Mouse (Mus musculus): ENCODE measurements around the gene Amn.

Amn gene

DNA sequence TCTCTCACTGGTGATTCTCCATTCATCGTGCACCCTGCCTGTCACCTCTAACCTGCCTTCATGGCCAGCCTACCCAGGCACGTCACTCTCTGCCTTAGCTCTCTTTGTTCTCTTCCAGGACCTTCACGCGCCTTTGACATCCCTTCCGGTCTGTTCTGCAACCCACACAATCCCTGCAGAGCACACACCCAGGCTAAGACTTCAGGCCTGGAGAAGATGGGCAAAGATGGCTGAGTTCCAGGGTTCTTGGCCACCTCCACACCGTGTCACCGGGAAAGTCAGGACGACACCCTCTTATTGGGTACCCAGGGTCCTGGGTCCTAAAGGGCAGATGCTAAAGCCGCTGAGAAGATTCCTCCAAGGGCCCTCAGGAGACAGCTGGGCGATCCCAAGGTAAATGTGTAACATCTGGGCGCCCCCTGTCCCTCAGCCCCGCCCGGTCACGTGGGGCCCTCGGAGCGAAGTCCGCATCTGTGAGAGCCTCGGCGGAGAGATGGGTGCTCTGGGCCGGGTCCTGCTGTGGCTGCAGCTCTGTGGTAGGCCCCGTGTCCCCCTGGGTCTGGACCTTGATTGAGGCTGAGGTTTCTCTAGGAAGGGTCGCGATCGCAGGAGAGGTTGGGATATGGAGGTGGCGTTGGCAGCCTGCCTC is at the start of gene Amn:
TSS of gene Amn (plus strand) at position 467 of the 649 bp plus-strand sequence.
- DNase-seq = no peak

DNA sequence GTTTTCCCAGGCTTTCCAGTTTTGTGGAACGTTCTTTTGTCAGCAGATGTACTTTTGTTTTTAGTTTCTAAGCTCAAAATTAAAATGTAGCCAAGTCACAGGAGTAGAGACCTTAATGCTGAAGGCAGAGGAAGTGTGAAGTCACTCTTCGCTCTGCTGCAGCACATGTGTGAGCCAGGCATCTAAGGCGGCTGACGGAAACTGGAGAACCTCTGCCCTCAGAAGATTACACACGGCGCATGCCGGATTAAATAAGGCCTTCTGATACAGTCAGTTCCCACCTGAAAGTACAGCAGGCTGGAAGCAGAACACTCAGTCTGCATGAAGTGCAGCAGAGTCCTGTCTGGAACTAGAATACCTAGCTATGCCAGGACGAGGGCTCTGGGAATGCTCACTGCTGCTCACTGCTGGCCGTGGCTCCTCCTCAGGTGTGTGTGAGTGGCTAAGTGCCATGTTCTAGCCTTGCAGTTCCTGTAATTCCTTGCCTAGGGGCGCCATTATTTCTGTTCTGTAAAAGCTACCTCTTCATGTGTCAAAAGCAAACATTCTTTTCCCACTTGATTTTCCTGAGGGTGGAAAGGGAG is 45.6 kb upstream of the Amn start:
- no peak for DNase-seq

DNA sequence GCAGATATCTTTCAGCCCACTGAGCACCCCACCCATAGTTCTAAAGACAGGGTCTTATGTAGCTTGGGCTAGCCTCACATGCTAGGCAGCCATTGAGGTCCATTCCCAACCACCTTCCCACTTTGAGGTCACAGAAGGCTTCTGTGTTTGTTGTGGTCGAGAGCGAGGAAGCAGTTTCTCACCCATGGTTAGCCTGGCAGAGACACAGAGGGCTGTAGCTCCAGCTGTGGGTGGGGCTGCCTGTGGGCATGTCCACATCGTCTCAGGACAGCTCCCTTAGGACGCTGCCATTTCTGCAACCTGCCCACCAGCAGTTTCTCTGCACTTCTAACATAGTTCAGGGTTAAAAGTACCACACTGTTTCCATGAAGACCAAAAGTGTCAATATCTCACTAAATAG is 43.5 kb upstream of the Amn start:
- DNase-seq = no peak

DNA sequence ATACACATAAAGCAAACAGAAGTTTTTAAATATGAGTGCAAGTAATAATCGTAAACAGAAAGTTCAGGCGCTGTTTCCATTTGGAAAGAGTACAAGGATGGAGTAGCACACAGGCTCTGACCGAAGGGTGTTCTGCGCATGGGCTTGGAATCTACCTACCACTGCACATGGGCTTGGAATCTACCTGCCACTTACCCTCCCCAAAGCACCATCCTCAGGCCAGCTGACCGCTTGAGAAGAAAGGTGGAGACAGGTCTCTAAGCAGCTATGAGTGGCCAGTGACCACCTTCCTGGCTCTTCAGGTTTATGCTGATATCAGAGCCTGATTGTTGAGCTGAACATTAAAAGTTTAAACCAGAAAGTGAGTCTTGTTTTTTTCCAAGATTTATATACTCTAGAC is 42.4 kb upstream of the Amn start:
- no peak for DNase-seq

DNA sequence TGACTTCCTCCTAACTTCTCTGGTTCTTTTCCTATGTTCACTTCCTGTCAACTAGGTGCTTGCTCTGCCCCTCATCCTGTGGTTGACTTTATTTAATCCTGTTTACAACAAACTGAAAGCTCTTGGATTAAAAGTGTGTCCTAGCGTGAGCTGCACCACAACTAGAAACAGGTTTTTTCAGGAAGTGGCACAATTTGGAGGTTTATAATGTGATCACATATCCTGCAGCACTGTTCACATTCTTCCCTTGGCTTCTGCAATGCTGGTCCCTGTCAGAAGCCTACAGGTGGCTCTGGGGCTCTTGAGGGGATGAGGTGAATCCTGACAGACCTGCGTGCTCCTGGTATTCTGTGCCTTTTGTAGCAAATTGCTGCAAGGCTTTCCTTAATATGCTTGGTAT is 40.1 kb upstream of the Amn start:
- no peak for DNase-seq

DNA sequence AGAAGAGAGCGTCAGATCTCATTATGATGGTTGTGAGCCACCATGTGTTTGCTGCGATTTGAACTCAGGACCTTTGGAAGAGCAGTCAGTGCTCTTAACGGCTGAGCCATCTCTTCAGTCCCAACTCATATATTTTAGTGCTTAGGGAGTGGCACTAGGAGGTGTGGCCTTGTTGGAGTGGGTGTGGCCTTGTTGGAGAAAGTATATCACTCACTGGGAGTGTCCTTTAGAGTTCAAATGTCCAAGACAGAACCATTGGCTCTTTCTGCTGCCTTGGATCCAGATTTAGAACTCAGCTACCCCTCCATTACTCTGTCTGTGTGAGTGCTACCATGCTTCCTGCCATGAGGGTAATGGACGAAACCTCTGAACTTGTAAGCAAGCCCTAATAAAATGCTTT is 37.1 kb upstream of the Amn start:
- DNase-seq = no peak

DNA sequence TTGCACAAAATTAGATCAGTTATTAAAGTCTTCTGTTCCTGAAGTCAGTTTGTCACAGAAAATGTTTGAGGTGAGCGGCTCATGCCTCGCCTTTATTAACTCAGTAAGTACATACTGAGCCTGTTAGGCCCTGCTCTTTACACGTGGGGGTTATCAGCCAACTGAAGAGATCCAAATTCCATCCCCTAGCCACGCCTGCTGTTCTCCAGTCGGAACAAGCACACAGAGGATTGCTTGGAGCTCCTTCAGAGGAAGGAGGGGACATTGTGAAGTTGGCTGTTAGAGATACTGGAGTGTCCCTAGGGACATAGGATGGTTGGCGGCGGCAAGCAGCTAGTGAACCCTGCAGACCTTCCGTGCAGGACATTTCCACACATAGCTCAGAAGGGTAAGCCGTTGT is 36.5 kb upstream of the Amn start:
- DNase-seq = no peak

DNA sequence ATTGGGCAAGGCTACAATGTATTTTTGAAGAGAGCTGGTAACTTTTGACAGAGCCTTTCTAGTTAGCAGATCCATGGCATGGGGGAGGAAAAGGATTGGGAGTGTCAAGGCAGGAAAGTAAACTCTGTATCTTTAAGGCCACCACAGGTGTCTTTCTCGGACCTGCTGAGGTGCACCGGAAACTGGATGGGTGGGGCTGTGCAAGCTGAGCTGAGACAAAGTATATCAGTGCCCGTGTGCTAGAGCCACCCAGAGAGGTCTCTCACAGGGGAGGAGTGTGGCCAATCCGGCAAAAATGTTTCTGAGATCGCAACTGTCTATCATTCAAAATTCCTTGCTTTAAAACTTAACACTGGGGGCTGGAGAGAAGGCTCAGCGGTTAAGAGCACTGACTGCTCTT is 35.3 kb upstream of the Amn start:
- no peak for DNase-seq

DNA sequence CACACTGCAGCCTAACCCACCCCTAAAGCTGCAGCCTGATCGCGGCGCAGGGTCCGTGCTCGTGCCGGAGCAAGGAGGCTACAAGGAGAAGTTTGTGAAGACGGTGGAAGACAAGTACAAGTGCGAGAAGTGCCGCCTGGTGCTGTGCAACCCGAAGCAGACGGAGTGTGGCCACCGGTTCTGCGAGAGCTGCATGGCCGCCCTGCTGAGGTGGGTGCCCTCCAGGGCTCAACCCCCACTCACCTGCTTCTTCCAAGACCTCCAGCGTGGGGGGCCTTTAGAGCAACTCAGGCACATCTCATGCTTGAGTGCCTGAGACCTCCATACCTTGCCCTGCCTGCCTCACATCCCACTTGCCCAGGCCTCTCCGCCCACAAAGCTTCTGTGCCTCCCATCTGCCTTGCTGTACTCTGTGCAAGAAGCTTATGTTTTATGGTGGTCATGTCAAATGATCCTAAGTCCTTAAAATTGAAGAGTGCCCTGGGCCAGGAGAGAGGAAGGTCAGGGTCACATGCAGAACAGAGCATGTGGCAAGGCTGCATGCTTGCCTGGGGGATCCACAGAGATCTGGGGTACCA is 33.2 kb upstream of the Amn start:
- no peak for DNase-seq

DNA sequence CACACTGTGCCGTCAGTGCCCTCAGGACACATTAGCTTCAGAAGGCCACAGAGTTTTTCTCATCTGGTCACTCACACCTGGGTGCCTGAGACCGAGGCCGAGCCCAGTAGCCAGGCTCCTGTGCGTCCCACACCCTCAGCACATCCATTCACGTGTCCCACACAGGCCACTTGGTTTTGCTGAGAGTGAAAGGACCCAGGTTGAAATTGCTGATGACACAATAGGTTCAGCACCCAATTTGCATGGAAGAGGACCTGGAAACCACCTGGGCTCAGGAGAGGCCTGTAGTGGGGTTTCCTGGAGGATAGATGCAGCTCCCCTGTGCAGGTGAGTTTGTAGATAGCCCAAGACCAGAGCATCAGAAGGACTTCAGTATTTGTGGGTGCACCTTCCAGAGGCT is 32.5 kb upstream of the Amn start:
- DNase-seq = no peak

DNA sequence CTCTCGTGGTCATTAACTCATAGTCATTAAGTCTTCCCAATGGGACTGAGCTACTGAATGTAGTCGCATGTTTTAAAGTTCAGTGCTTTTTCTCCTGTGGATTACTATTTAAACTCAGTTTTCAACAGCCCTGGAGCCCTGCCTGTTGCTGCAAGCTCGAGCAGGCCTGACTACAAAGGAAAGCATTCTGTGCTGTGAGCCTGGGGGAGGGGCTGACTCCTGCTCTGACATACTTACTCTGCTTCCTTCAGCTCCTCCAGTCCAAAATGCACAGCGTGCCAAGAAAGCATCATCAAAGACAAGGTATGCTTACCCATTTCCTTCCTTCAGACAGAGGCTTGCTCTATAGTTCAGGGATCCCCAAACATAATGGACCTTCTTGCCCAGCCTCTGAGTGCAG is 32.1 kb upstream of the Amn start:
- no peak for DNase-seq

DNA sequence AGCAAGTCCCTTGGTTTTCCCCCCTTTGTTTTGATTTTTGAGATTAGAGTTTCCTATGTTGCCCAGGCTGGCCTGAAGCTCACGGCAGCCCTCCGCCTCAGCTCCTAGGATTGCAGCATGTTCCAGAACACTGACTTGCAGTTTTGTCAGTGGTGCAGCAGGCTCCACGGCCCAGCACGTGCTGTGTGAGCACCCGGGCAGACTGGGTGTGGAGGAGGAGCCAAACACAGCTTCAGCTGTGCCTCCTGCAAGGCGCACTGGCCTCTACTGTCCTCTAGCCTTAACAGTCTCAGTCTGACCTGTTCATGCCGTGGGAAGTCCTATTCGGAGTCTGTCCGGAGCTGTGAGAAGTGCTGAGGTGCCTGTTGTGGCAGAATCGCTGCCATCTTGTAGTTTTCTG is 31.0 kb upstream of the Amn start:
- DNase-seq = no peak

DNA sequence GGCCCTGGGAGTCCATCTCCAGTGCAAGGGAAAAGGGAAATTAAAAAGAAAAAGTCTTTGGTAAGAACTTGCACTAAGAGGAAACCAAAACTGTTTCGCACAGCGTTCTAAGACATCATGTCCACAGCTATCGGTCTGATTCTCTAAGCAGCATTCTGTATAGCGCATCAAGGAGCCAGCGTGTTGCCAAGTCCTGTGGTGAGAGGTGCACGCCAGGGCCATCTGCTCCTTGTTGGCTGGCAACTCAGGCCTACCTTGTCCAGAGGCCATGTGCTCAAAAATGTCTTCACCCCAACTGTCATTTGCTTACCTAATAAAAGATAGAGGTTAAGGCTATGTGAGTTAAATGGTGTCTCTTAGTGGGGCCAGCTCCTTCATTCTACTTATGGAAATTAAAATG is 29.0 kb upstream of the Amn start:
- DNase-seq = peak; percentile 95

DNA sequence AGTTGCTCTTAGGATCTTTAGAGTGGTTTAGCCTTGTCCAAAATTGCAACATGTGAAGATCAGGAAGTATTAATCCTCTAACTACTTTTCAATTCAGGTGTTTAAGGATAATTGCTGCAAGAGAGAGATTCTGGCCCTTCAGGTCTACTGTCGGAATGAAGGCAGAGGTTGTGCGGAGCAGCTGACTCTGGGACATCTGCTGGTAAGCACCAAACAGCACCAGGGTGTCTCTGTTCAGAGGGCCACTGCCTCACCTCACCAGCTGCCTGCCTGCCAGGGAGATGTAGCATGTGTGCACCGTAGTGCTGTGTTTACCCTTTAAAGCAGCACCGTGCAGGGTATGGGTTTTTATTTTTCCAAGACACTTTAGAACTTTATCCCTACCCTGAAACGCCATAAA is 28.5 kb upstream of the Amn start:
- DNase-seq = no peak

DNA sequence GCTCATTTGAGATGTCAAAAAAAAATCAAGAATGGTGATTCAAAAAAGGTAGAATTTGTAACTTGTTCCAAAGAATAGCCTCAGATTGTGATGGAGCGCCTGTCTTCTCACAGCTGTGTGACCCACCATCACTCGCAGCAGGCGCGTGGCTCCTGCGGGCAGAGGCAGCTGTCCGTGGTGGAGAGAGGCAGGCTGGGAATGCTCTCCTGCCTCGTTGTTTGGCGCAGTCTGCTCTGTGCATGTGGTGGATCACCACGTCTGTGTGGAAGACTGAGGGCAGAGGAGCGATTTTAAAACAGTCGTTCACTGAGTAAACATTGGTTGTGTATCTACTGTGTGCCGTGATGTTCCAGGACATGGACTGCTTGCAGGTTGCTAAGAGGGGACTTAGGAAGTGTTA is 27.2 kb upstream of the Amn start:
- DNase-seq = no peak

DNA sequence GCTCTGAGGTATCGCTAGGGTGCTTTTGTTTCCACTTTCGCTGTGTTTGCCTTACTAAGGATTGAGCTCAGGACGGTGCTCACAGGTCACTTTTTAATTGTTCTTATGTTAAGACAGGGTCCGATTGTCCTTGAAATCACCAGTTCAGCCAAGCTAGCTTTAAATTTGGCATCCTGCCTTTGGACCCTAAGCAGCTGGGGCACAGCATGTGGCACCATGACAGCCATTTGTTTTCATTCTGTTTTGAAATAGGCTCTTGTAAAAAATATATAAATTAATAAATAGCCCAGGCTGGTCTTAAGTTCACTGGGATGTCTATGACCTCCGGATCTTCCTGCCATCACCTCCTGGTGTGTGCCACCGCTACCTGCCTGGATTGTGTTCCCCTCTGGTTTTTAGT is 25.8 kb upstream of the Amn start:
- no peak for DNase-seq

DNA sequence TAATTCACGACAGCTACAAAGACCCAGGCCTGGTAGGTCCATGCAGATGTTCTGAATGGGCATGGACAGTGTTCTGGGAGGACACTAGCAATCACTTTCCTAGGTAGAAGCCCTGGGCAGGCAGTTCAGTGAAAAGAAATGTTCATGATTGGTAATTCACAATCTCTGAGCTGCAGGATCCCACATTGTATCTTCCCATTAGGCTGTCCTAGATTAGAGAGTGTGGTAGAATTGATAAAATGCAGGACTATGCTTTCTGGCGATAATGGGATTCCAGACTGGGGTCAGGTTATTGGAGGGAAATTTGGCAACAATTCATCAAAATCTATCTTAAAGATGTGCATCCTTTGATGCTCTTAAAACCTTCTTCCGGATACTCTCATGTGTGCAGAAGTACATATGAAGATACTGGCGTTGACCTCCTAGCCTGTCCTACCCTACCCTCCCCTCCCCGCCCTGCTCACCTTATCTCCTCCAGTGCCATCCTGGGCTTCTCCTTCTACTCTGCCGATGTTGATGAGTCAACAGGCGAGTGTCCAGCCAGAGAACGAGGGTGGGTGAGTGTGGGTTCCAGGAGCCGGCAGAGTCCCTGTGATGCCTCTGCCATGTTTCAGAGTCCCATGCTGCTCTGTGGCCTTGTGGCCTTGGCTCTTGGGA is 24.0 kb upstream of the Amn start:
- DNase-seq = no peak

DNA sequence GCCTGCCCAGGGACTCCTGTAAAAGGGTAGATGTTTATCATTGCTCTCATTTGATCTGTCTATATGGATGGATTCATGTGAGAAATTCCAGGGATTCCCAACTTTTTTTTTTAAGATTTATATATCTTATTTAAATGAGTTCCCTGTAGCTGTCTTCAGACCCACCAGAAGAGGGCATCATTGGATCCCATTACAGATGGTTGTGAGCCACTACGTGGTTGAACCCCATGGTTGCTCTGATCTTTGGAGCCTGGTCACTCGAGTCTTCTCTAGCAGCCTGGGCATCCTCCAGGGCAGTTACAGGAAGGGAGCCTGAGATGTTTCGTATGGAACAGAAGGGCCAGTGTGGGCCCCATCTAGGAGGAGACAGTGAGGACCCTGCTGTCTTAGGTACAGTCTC is 21.8 kb upstream of the Amn start:
- DNase-seq = no peak

DNA sequence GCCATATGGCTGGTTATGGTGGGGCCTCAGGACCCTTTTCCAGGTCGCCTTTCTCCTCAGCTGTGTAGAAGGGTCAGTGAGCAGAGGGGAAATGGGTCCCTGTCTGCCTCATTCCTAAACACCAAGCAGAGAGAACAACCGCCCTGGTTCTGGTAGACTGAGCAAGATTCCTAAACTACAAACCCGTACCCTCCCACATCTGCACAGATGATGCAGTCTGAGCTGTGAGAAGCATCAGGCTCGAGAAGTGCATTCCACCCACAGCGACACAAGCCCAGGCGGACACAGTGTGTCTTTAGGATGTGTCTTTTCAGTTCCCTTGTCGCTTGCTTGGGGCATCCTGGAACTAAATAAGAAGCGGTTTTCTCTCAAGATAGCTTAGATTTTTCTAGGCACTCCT is 20.8 kb upstream of the Amn start:
- no peak for DNase-seq

DNA sequence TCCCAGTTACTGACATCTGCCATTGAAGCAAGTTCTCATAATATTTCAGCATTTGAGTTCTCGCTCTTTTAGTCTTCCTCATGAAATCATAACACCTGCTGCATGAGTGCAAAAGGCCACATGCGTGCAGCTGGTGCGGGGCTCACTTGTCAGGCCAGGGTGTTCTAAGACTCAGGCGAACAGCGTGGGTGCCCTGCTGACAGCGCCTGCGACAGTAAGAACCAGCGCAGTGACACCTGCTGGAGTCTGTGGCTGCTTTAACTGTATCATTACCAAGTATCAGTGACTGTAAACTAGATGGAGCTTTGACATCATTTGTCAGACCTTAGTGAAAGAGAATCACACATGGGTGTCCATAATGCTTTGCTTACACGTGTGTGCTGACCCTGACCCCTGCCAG is 19.7 kb upstream of the Amn start:
- DNase-seq = no peak

DNA sequence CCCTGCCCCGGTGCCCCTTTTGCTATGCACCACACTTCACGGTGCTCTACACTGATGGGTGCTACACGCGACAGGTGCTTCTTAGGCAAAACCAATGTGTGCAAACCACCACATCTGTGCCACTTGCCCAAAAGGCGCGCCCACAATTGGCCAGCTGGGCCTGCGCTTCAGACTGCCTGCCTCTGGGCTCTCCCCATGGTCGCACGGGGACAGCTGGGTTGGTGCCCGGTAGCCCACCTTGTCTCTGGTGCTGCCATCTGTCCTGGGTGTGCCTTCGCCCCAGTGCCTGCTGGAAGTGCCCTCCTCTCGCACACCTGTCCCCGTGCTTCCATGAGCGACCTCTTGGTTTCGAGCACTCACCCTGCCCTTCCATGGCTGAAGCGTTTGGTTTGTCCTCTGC is 7.2 kb upstream of the Amn start:
- no peak for DNase-seq

DNA sequence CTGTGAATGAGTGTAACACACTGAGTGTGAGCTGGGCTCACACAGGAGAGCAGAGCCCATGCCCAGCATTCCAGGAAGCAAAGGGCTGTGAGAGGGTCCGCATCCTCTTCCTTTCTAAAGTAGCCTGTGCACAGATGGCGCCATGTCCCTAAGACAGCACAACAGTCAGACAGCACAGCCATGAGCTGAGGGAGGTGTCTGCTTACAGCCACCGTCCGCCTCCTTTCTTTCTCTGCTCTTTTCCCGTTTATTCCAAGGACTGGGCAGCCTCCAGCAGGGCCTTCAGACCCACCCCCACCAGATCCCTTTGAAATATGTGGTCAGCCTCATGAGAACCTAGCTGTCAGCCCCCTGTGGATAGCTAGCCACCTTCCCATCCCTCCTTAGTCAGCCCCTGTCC is 5.7 kb upstream of the Amn start:
- DNase-seq = no peak

DNA sequence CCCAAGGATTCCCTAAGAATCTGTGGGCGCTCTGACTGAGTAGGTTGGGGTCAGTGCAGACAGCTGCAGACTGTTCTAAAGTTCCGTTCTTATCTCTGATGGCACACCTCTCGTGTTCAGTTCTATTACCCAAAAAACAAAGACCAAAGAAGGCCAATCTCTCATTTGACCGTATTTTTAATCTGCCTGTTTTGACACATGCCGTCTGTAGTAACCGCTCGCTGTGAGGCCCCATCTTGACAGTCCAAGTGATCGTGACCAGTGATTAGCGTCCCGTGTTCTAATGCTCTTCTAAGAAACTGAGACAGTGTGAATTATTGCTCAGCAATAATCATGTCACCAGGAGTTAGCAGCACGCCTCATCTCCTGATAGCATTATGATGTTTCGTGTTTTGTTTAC is 4.3 kb upstream of the Amn start:
- no peak for DNase-seq

DNA sequence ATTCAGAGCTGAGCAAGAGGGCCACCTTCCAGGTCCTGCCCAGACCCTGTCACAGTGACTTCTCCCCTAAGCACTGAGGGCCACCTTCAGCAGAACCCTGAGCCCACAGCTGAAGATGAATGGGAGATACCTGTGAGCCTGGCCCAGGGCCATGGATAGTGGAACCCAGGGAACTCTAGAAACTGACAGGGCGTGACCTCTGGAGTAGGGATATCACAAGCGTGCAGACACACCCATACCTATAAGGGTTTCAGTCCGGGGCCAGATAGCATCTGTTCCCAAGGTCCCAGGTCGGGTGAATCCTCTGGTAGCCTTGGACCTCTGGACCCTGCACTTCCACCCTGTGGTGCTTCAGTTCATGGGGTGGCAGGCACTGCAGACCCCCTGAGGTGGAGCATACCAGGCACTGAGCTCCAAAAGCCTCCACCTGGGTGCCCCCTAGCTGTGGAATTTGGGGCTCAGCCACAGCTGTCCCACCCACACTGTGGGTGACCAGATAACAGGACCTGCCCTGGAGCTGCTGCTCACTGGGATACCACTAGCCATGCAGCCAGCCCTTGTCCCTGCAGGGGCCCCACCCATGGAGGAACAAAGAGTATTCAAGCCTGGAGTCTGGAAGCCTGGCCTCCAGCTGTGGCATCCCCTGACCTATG is 3.1 kb upstream of the Amn start:
- no peak for DNase-seq
